Comparison of ENCODE assay signal across 8 mouse cellular contexts in genomic region chr4:132309140-132309848, GRCm38 (mm10). TPM values are rescaled to one million over a fixed set of nuclear protein-coding genes. Genes with fewer than 3 reads are reported as not detected.
DNase-seq lines count a peak whose midpoint lies in the region; ATAC-seq and TF ChIP-seq lines count a peak whose summit lies in the region.

No protein-coding gene starts in this region.

- H3K9ac ChIP-seq in heart, embryonic 14.5 days (ENCODE audit: low read length), result peak overlapping the region; percentile 96
- peak overlapping the region; percentile 90 for H3K9ac ChIP-seq in liver, embryonic 12.5 days
- peak overlapping the region; percentile 98 for H3K9ac ChIP-seq in neural tube, embryonic 14.5 days (replicated peaks; ENCODE audit: low read depth, low read length)

- H3K4me1 ChIP-seq in testis, adult 2 months (ENCODE audit: control insufficient read depth, insufficient read depth, low read length), result peaks cover 2% of the 10 kb centered on the region; the same call in 1 of the 2 replicates
- peaks cover 2 to 9% of the 10 kb centered on the region in 2 experiments; a peak in 3 of 4 replicates for H3K4me1 ChIP-seq in heart, embryonic 14.5 days (ENCODE audit: control insufficient read depth in 2 of 2, insufficient read depth in 2 of 2, low read length in 2 of 2)
- H3K4me1 ChIP-seq in liver, embryonic 12.5 days, result peaks cover 32% of the 10 kb centered on the region
- peaks cover 9% of the 10 kb centered on the region for H3K4me1 ChIP-seq in neural tube, embryonic 14.5 days (ENCODE audit: control insufficient read depth, insufficient read depth, low read length)

- no peak for TF ChIP-seq CTCF in testis, adult 2 months (IDR thresholded peaks at IDR 0.05; ENCODE audit: control insufficient read depth, insufficient read depth, insufficient replicate concordance, low read depth, low read length)

- H3K27ac ChIP-seq in testis, adult 2 months (ENCODE audit: control insufficient read depth, insufficient read depth, low read depth, low read length), result peak overlapping the region; percentile 96
- H3K27ac ChIP-seq in heart, embryonic 14.5 days (replicated peaks in 1 of 2; ENCODE audit: control insufficient read depth in 1 of 2, insufficient read depth in 1 of 2, low read depth in 2 of 2, low read length in 2 of 2), result peak overlapping the region; percentile 90 to 91
- peak overlapping the region; percentile 92 for H3K27ac ChIP-seq in liver, embryonic 12.5 days
- peak overlapping the region; percentile 95 for H3K27ac ChIP-seq in neural tube, embryonic 14.5 days (ENCODE audit: low read depth, low read length)

- no peaks in the 10 kb centered on the region for H3K9me3 ChIP-seq in heart, embryonic 14.5 days (ENCODE audit: control insufficient read depth, low read length)
- H3K9me3 ChIP-seq in liver, embryonic 12.5 days (replicated peaks), result no peaks in the 10 kb centered on the region
- no peaks in the 10 kb centered on the region for H3K9me3 ChIP-seq in neural tube, embryonic 14.5 days (ENCODE audit: control insufficient read depth, low read length)

- DNase-seq in adrenal gland, postnatal 14 days, result peak; percentile 26
- DNase-seq in adrenal gland, postnatal 25 days, result no peak
- DNase-seq in testis, postnatal 10 days (ENCODE audit: low spot score), result no peak

- H3K4me2 ChIP-seq in heart, embryonic 14.5 days (ENCODE audit: low read length), result peak overlapping the region; percentile 88
- H3K4me2 ChIP-seq in liver, embryonic 12.5 days, result peak overlapping the region; percentile 86
- peak overlapping the region; percentile 72 for H3K4me2 ChIP-seq in neural tube, embryonic 14.5 days (ENCODE audit: low read depth, low read length)

- TF ChIP-seq POLR2A in testis, adult 2 months (IDR thresholded peaks at IDR 0.05; ENCODE audit: control insufficient read depth, low read depth, low read length), result no peak

- H3K36me3 ChIP-seq in testis, adult 2 months (ENCODE audit: control insufficient read depth, insufficient read depth, low read length), result peaks cover 3% of the 10 kb centered on the region
- H3K36me3 ChIP-seq in heart, embryonic 14.5 days (ENCODE audit: control insufficient read depth, insufficient read depth, low read length), result peaks cover 47% of the 10 kb centered on the region
- peaks cover 50% of the 10 kb centered on the region for H3K36me3 ChIP-seq in liver, embryonic 12.5 days
- H3K36me3 ChIP-seq in neural tube, embryonic 14.5 days (ENCODE audit: control insufficient read depth, insufficient read depth, low read length), result peaks cover 37% of the 10 kb centered on the region; the same call in 1 of the 2 replicates

- no peak for ATAC-seq in heart, embryonic 14.5 days (ENCODE audit: insufficient number of reproducible peaks, insufficient read depth, low FRiP score, low read depth)
- peak; percentile 38; the same call in 1 of the 2 replicates for ATAC-seq in liver, embryonic 12.5 days
- 0 out of 2 replicates have a peak, but pooled peaks have one; percentile 10 for ATAC-seq in neural tube, embryonic 14.5 days (ENCODE audit: low read depth)
- ATAC-seq in cerebellum, adult (ENCODE audit: insufficient number of reproducible peaks, low FRiP score, low TSS enrichment), result no peak

- no peaks in the 10 kb centered on the region for H3K27me3 ChIP-seq in testis, adult 2 months (ENCODE audit: control insufficient read depth, insufficient read depth, low read length)
- no peaks in the 10 kb centered on the region for H3K27me3 ChIP-seq in heart, embryonic 14.5 days (ENCODE audit: control insufficient read depth, insufficient read depth, low read length)
- H3K27me3 ChIP-seq in liver, embryonic 12.5 days (replicated peaks), result no peaks in the 10 kb centered on the region
- no peaks in the 10 kb centered on the region for H3K27me3 ChIP-seq in neural tube, embryonic 14.5 days (ENCODE audit: control insufficient read depth, insufficient read depth, low read length)

- peak overlapping the region; percentile 95 for H3K4me3 ChIP-seq in testis, adult 2 months (ENCODE audit: control insufficient read depth, low read depth, low read length)
- H3K4me3 ChIP-seq in heart, embryonic 14.5 days (ENCODE audit: control insufficient read depth in 1 of 2, insufficient read depth in 1 of 2, low read depth in 1 of 2, low read length in 2 of 2), result peak overlapping the region; percentile 77 to 79
- H3K4me3 ChIP-seq in liver, embryonic 12.5 days, result peak overlapping the region; percentile 82
- H3K4me3 ChIP-seq in neural tube, embryonic 14.5 days (ENCODE audit: low read depth, low read length), result peak overlapping the region; percentile 71

- under 1% methylated on average over 15 of the region's 15 CpGs for WGBS in heart, embryonic 14.5 days
- WGBS in liver, embryonic 12.5 days (ENCODE audit: insufficient replicate concordance), result under 1% methylated on average over 15 of the region's 15 CpGs
- WGBS in neural tube, embryonic 14.5 days, result under 1% methylated on average over 15 of the region's 15 CpGs

RNA-seq across cellular contexts. Expression of gene Rab42, which starts 6.1 kb away (rescaled TPM):
- total RNA-seq in adrenal gland, postnatal 14 days (2021), result 0.93 and 3.5 TPM in 2 replicates
- 1.8 TPM in 1 of 2 replicates, not detected in the other for total RNA-seq in adrenal gland, postnatal 25 days (2021)
- 24.9 and 31.4 TPM in 2 replicates for polyA plus RNA-seq in testis, adult 2 months (2012; rRNA removed)
- 1.2 and 1.4 TPM in 2 replicates for polyA plus RNA-seq in heart, embryonic 14.5 days (2014; fragmentation: Nextera tagmentation; extraction: Ambion mirVana)
- polyA plus RNA-seq in liver, embryonic 12.5 days (2016; fragmentation: Nextera tagmentation; extraction: Ambion mirVana), result 0.61 and 1.0 TPM in 2 replicates
- polyA plus RNA-seq in neural tube, embryonic 14.5 days (2014; fragmentation: Nextera tagmentation; extraction: Ambion mirVana), result 1.4 and 3.0 TPM in 2 replicates

RNA-seq across cellular contexts. Expression of gene Trnau1ap, which starts 20.0 kb away (rescaled TPM):
- 33.2 and 35.3 TPM in 2 replicates for total RNA-seq in adrenal gland, postnatal 14 days (2021)
- 35.6 and 37.0 TPM in 2 replicates for total RNA-seq in adrenal gland, postnatal 25 days (2021)
- 5.1 and 6.0 TPM in 2 replicates for polyA plus RNA-seq in testis, adult 2 months (2012; rRNA removed)
- polyA plus RNA-seq in heart, embryonic 14.5 days (2014; fragmentation: Nextera tagmentation; extraction: Ambion mirVana), result 74.0 and 80.6 TPM in 2 replicates
- 48.2 and 50.8 TPM in 2 replicates for polyA plus RNA-seq in liver, embryonic 12.5 days (2016; fragmentation: Nextera tagmentation; extraction: Ambion mirVana)
- polyA plus RNA-seq in neural tube, embryonic 14.5 days (2014; fragmentation: Nextera tagmentation; extraction: Ambion mirVana), result 66.0 and 71.9 TPM in 2 replicates

RNA-seq across cellular contexts. Expression of gene Taf12, which starts 35.1 kb away (rescaled TPM):
- total RNA-seq in adrenal gland, postnatal 14 days (2021), result 27.3 and 31.3 TPM in 2 replicates
- 29.1 and 30.4 TPM in 2 replicates for total RNA-seq in adrenal gland, postnatal 25 days (2021)
- polyA plus RNA-seq in testis, adult 2 months (2012; rRNA removed), result 37.0 and 38.5 TPM in 2 replicates
- 29.4 and 30.9 TPM in 2 replicates for polyA plus RNA-seq in heart, embryonic 14.5 days (2014; fragmentation: Nextera tagmentation; extraction: Ambion mirVana)
- polyA plus RNA-seq in liver, embryonic 12.5 days (2016; fragmentation: Nextera tagmentation; extraction: Ambion mirVana), result 61.7 and 61.8 TPM in 2 replicates
- polyA plus RNA-seq in neural tube, embryonic 14.5 days (2014; fragmentation: Nextera tagmentation; extraction: Ambion mirVana), result 39.8 and 40.2 TPM in 2 replicates

RNA-seq across cellular contexts. Expression of gene Rcc1, which starts 44.1 kb away (rescaled TPM):
- 20.6 and 24.9 TPM in 2 replicates for total RNA-seq in adrenal gland, postnatal 14 days (2021)
- total RNA-seq in adrenal gland, postnatal 25 days (2021), result 17.8 and 22.0 TPM in 2 replicates
- 179 and 185 TPM in 2 replicates for polyA plus RNA-seq in testis, adult 2 months (2012; rRNA removed)
- polyA plus RNA-seq in heart, embryonic 14.5 days (2014; fragmentation: Nextera tagmentation; extraction: Ambion mirVana), result 18.9 and 21.1 TPM in 2 replicates
- 91.9 and 102 TPM in 2 replicates for polyA plus RNA-seq in liver, embryonic 12.5 days (2016; fragmentation: Nextera tagmentation; extraction: Ambion mirVana)
- polyA plus RNA-seq in neural tube, embryonic 14.5 days (2014; fragmentation: Nextera tagmentation; extraction: Ambion mirVana), result 14.0 and 22.1 TPM in 2 replicates

RNA-seq across cellular contexts. Expression of gene Gmeb1, which starts 47.9 kb away (rescaled TPM):
- 16.2 and 17.3 TPM in 2 replicates for total RNA-seq in adrenal gland, postnatal 14 days (2021)
- total RNA-seq in adrenal gland, postnatal 25 days (2021), result 20.3 and 21.8 TPM in 2 replicates
- 13.7 and 14.1 TPM in 2 replicates for polyA plus RNA-seq in testis, adult 2 months (2012; rRNA removed)
- 25.8 and 27.5 TPM in 2 replicates for polyA plus RNA-seq in heart, embryonic 14.5 days (2014; fragmentation: Nextera tagmentation; extraction: Ambion mirVana)
- 19.1 and 19.5 TPM in 2 replicates for polyA plus RNA-seq in liver, embryonic 12.5 days (2016; fragmentation: Nextera tagmentation; extraction: Ambion mirVana)
- polyA plus RNA-seq in neural tube, embryonic 14.5 days (2014; fragmentation: Nextera tagmentation; extraction: Ambion mirVana), result 38.1 and 38.3 TPM in 2 replicates

Comparison
In these comparisons a context has a peak if more than half of its experiments do, and no peak if none do; other contexts are left out.
1. ATAC-seq: peak in liver, embryonic 12.5 days (single experiment) and neural tube, embryonic 14.5 days (single experiment); none in heart, embryonic 14.5 days (single experiment) and cerebellum, adult (single experiment).
2. Peak in every context shown above with its lines, with median percentiles within 50 percentile points of each other: H3K27ac ChIP-seq, H3K4me3 ChIP-seq, H3K4me2 ChIP-seq and H3K9ac ChIP-seq.